Comparison of ENCODE assay signal across 14 mouse cellular contexts in the genomic region with DNA sequence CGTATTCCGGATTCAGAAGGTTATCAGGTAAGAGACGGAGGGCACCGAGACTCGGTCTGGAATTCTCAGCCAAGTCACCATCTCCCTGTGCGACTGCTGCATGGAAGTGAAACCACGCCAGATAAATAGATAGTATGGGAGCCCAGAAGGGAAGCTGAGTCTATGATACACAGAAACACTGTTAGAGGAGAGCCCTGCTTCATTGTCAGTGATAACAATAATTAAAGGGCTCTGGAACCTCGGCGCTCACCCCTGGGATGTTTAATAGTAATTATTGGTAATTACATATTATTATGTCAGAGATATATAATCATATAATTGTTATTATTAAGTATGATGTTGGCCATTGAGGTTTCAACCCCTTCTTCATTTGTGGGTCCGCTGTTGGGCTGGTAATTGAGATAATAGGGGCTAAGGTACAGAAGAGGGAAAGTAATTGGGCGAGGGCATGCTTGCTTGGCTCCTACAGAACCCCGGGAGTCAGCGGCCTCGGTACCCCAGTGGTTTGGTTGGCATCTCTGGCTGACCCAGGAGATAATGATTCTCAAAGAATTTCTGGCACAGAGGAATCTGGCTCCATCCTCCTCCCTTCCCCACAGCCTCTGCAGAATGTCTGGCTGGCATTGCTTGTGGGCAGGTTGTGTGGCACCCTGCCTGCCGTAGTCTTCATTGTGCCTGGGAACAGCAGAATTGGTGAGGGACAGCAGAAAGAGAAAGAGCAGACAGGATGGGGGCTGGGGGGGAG.
DNase-seq lines count a peak whose midpoint lies in the region; ATAC-seq lines count a peak whose summit lies in the region.
"Had no signal": no experiment of that assay in that cellular context is flagged by ENCODE, and none has a peak within 500 bp of the region (broad histone marks: within the 10 kb centered on the region; RNA-seq: fewer than 3 reads in every experiment).

No protein-coding gene starts in this region.

- peaks cover 13% of the 10 kb centered on the region for H3K4me1 ChIP-seq in forebrain, embryonic 16.5 days (replicated peaks; ENCODE audit: control insufficient read depth, insufficient read depth, low read length)
- H3K4me1 ChIP-seq: heart, embryonic 15.5 days had no signal

- no peak overlapping the region for H3K9ac ChIP-seq in forebrain, embryonic 16.5 days (replicated peaks; ENCODE audit: low read depth, low read length)
- H3K9ac ChIP-seq: heart, embryonic 15.5 days; limb, embryonic 13.5 days; lung, embryonic 15.5 days; midbrain, embryonic 12.5 days had no signal

- no peak overlapping the region for H3K4me2 ChIP-seq in forebrain, embryonic 16.5 days (ENCODE audit: low read length)
- H3K4me2 ChIP-seq: heart, embryonic 15.5 days; limb, embryonic 13.5 days; lung, embryonic 15.5 days; midbrain, embryonic 12.5 days had no signal

- H3K36me3 ChIP-seq in forebrain, embryonic 16.5 days (ENCODE audit: control insufficient read depth, insufficient read depth) = no peaks in the 10 kb centered on the region
- H3K36me3 ChIP-seq: heart, embryonic 15.5 days; limb, embryonic 13.5 days; lung, embryonic 15.5 days; midbrain, embryonic 12.5 days had no signal

- 68% methylated on average over 15 of the region's 15 CpGs for WGBS in forebrain, embryonic 16.5 days

- peak; percentile 46 for DNase-seq in layer of hippocampus, adult 9-11 months
- no peak for DNase-seq in layer of hippocampus, postnatal 25 days (ENCODE audit: extremely low spot score in 1 of 2, low spot score in 1 of 2)
- peak; percentile 46 for DNase-seq in cerebellum, adult 11 months
- DNase-seq in cerebellum, adult 9-11 months = peak; percentile 76
- no peak for DNase-seq in urinary bladder, postnatal 14 days (ENCODE audit: low spot score)
- no peak for DNase-seq in heart, adult 11 months
- DNase-seq: adrenal gland, adult 2 months had no signal

- H3K4me3 ChIP-seq in forebrain, embryonic 16.5 days (replicated peaks; ENCODE audit: low read length) = no peak overlapping the region
- H3K4me3 ChIP-seq: heart, embryonic 15.5 days; limb, embryonic 13.5 days; lung, embryonic 15.5 days; midbrain, embryonic 12.5 days had no signal

- ATAC-seq in forebrain, embryonic 16.5 days = peak; percentile 63
- ATAC-seq in megakaryocyte progenitor cell, adult 5-6 weeks (replicated peaks; ENCODE audit: poor library complexity) = no peak
- ATAC-seq: Patski had no signal

- H3K9me3 ChIP-seq in forebrain, embryonic 16.5 days (ENCODE audit: control insufficient read depth, low read length) = no peaks in the 10 kb centered on the region
- H3K9me3 ChIP-seq: heart, embryonic 15.5 days; limb, embryonic 13.5 days; lung, embryonic 15.5 days; midbrain, embryonic 12.5 days had no signal

- no peak overlapping the region for H3K27ac ChIP-seq in forebrain, embryonic 16.5 days (ENCODE audit: low read length)
- H3K27ac ChIP-seq: heart, embryonic 15.5 days; lung, embryonic 15.5 days had no signal

- H3K27me3 ChIP-seq in forebrain, embryonic 16.5 days (replicated peaks; ENCODE audit: control insufficient read depth, insufficient read depth, low read length) = no peaks in the 10 kb centered on the region
- H3K27me3 ChIP-seq: heart, embryonic 15.5 days; limb, embryonic 13.5 days; lung, embryonic 15.5 days; Patski had no signal

Comparison
In these comparisons a context has a peak if more than half of its experiments do, and no peak if none do; other contexts are left out.
1. DNase-seq: peak in layer of hippocampus, adult 9-11 months (single experiment), cerebellum, adult 11 months (single experiment) and cerebellum, adult 9-11 months (single experiment); none in layer of hippocampus, postnatal 25 days (0 of 2), urinary bladder, postnatal 14 days (single experiment) and heart, adult 11 months (single experiment).